Mouse (Mus musculus): ENCODE measurements around the gene Lim2. TPM values are rescaled to one million over a fixed set of nuclear protein-coding genes. Genes with fewer than 3 reads are reported as not detected.

Lim2 gene
- not detected for polyA plus RNA-seq (2014; fragmentation: Illumina TruSeq; extraction: RNeasy Lipid Tissue Mini Kit (QIAGEN cat#74804); ENCODE audit: low read depth, low replicate concordance)

DNA sequence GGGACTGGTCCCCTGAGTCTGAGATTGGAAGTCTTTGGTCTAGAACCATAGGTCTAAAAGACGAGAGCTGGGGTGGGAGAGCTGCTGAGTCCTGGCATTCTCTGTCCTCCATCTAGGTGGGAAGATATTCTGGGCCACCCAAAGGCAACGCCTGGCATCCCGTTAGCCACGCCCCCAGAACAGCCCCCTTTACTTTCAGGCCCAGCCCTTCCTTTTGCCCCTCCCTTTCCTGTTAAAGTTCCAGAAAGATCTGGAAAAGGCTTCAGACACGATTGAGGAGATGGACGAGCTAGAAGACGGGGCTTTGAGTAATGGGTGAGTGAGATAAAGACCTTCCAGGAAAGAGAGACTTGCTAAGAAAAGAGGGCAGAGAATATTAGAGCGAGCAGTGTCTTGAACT lies at the start of gene Lim2:
Gene Lim2 (plus strand): TSS at position 265 of the 400 bp plus-strand sequence.

GRCm38 (mm10) chr7:43408131-43408553 lies 19.3 kb upstream of the Lim2 start, which contains the start of gene Siglecg:
Gene Siglecg, plus strand, starts transcription at chr7:43408204.

DNA sequence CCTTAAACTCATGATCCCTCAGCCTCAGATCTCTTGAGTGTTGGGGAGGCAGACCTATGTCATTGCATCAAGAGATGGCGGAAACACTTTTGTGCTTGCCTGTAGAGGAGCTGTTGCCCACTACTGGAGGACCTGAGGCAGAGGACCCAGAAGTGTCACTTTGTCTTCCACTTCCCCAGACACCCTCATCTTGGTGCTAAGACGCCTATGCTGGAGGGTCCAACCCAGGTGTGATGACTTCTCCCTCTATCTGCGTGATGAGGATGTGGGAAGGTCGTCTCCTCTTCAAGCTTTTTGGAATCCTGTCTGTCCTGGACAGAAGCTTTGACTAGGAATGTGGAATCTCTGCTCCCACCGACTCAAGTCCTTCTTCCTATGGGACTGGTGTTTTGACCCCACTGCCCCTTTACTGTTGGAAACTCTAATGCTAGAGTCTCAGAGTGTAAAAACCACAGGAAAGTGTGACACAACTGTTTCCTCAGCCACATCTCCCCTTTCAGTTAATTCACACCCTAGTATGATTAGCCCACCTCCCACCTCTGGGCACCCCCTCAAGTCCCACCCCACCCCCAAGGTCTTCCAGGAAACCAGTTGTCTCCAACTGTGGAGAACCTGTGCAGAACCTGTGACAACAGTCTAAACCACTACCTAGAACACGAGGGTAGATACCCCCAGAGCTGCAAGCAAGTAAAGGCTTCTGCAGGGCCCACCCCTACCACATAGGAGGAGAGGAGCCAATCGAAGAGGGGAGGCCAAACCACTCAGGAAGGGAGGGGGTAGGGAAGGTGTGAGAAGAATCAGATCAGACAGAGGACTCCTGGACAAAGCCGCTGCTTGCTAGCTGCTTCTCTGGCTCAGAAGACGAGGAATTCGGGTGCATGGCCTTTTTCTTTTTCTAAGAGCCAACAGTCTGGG lies 9.1 kb downstream of the Lim2 start, which contains the start of gene Nkg7:
Gene Nkg7 (plus strand): TSS at position 733 of the 915 bp plus-strand sequence.

DNA sequence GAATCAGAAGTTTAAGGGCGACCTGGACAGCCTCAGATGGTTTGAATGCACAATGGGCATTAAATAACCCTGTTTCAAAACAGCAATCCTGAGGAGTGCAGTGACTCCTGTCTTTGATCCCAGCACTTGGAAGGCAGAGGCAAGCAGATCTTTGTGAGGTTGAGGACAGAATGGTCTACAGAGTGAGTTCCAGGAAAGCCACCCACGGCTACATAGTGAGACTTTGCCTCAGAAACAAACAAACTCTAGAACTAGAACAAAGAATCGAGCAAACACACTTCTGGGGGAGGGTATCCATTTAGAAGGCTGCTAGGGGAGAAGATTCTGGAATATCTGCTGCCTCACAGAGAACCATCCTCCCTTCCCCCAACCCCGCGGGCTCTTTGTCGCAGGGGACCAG lies 13.0 kb downstream of the Lim2 start, which contains the start of gene Cldnd2:
Gene Cldnd2 (plus strand): TSS at position 301 of the 400 bp plus-strand sequence.

DNA sequence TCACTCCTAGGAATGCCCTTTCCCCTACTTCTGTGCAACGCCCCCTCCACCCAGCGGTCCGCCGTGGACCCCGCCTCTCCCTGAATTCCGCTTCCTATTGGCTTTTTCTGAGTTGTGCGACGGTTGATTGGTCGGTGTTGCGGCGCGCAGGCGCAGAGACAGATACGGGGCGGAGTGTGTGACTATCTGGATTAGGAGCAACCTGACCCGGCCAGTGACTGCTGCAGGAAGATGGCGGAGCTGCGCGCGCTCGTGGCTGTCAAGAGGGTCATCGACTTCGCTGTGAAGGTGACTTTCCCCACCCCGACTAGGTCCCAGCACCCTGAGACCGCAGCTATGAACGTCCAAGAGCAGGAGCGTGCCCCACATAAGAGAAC lies 16.4 kb downstream of the Lim2 start, which contains the start of the genes Etfb and Gm45233:
Gene Etfb (plus strand): TSS at position 167 of the 377 bp plus-strand sequence.
Gene Gm45233 (plus strand): TSS at position 212 of the 377 bp plus-strand sequence.

GRCm38 (mm10) chr7:43462851-43463250 lies 35.4 kb downstream of the Lim2 start, which contains the start of gene Vsig10l:
Gene Vsig10l, plus strand, starts transcription at chr7:43463151.

Other genes with a start within 250 kb of the Lim2 start
- 14.3 TPM for gene Zfp715, start 114.4 kb upstream of the Lim2 start, polyA plus RNA-seq (2014; fragmentation: Illumina TruSeq; extraction: RNeasy Lipid Tissue Mini Kit (QIAGEN cat#74804); ENCODE audit: low read depth, low replicate concordance)
- gene Siglecf, start 76.3 kb upstream of the Lim2 start, polyA plus RNA-seq (2014; fragmentation: Illumina TruSeq; extraction: RNeasy Lipid Tissue Mini Kit (QIAGEN cat#74804); ENCODE audit: low read depth, low replicate concordance), result 0.38 TPM
- 0.65 TPM for gene Siglecg, start 19.5 kb upstream of the Lim2 start, polyA plus RNA-seq (2014; fragmentation: Illumina TruSeq; extraction: RNeasy Lipid Tissue Mini Kit (QIAGEN cat#74804); ENCODE audit: low read depth, low replicate concordance)
- 1.7 TPM for gene Nkg7, start 9.4 kb downstream of the Lim2 start, polyA plus RNA-seq (2014; fragmentation: Illumina TruSeq; extraction: RNeasy Lipid Tissue Mini Kit (QIAGEN cat#74804); ENCODE audit: low read depth, low replicate concordance)
- gene Cldnd2, start 13.1 kb downstream of the Lim2 start, polyA plus RNA-seq (2014; fragmentation: Illumina TruSeq; extraction: RNeasy Lipid Tissue Mini Kit (QIAGEN cat#74804); ENCODE audit: low read depth, low replicate concordance), result 1.1 TPM
- 240 TPM for gene Etfb, start 16.4 kb downstream of the Lim2 start, polyA plus RNA-seq (2014; fragmentation: Illumina TruSeq; extraction: RNeasy Lipid Tissue Mini Kit (QIAGEN cat#74804); ENCODE audit: low read depth, low replicate concordance)
- 0.97 TPM for gene Gm45233, start 16.5 kb downstream of the Lim2 start, polyA plus RNA-seq (2014; fragmentation: Illumina TruSeq; extraction: RNeasy Lipid Tissue Mini Kit (QIAGEN cat#74804); ENCODE audit: low read depth, low replicate concordance)
- 3.8 TPM for gene Vsig10l, start 35.5 kb downstream of the Lim2 start, polyA plus RNA-seq (2014; fragmentation: Illumina TruSeq; extraction: RNeasy Lipid Tissue Mini Kit (QIAGEN cat#74804); ENCODE audit: low read depth, low replicate concordance)
- 1.0 TPM for gene Iglon5, start 62.4 kb downstream of the Lim2 start, polyA plus RNA-seq (2014; fragmentation: Illumina TruSeq; extraction: RNeasy Lipid Tissue Mini Kit (QIAGEN cat#74804); ENCODE audit: low read depth, low replicate concordance)
- gene 4931406B18Rik, start 78.3 kb downstream of the Lim2 start, polyA plus RNA-seq (2014; fragmentation: Illumina TruSeq; extraction: RNeasy Lipid Tissue Mini Kit (QIAGEN cat#74804); ENCODE audit: low read depth, low replicate concordance), result 0.27 TPM
- gene Cd33, start 116.8 kb downstream of the Lim2 start, polyA plus RNA-seq (2014; fragmentation: Illumina TruSeq; extraction: RNeasy Lipid Tissue Mini Kit (QIAGEN cat#74804); ENCODE audit: low read depth, low replicate concordance), result 5.4 TPM
- 3.3 TPM for gene Zfp658, start 134.6 kb downstream of the Lim2 start, polyA plus RNA-seq (2014; fragmentation: Illumina TruSeq; extraction: RNeasy Lipid Tissue Mini Kit (QIAGEN cat#74804); ENCODE audit: low read depth, low replicate concordance)
- 6.0 TPM for gene Zfp719, start 151.9 kb downstream of the Lim2 start, polyA plus RNA-seq (2014; fragmentation: Illumina TruSeq; extraction: RNeasy Lipid Tissue Mini Kit (QIAGEN cat#74804); ENCODE audit: low read depth, low replicate concordance)
- not detected for gene Zfp819, start 179.5 kb downstream of the Lim2 start, polyA plus RNA-seq (2014; fragmentation: Illumina TruSeq; extraction: RNeasy Lipid Tissue Mini Kit (QIAGEN cat#74804); ENCODE audit: low read depth, low replicate concordance)
- not detected for gene Ceacam18, start 207.0 kb downstream of the Lim2 start, polyA plus RNA-seq (2014; fragmentation: Illumina TruSeq; extraction: RNeasy Lipid Tissue Mini Kit (QIAGEN cat#74804); ENCODE audit: low read depth, low replicate concordance)
- 1.9 TPM for gene Siglece, start 232.5 kb downstream of the Lim2 start, polyA plus RNA-seq (2014; fragmentation: Illumina TruSeq; extraction: RNeasy Lipid Tissue Mini Kit (QIAGEN cat#74804); ENCODE audit: low read depth, low replicate concordance)
- 9.8 TPM for gene Ctu1, start 244.3 kb downstream of the Lim2 start, polyA plus RNA-seq (2014; fragmentation: Illumina TruSeq; extraction: RNeasy Lipid Tissue Mini Kit (QIAGEN cat#74804); ENCODE audit: low read depth, low replicate concordance)

Data from adipose tissue, adult 10 weeks (tissue).